Mouse (Mus musculus) ES-Bruce4 (cell line): ENCODE data around the gene Gm20518.

ENCODE experiments used
- CTCF ChIP-seq: IDR thresholded peaks from one replicate; pipeline ENCODE4 v1.8.1; 2011; ENCODE audit warnings: low read depth, low read length
- EP300 ChIP-seq: IDR thresholded peaks from 2 replicates; pipeline ENCODE4 v1.6.1; 2011; ENCODE audit warnings: low read depth, low read length; ENCODE audit not compliant: insufficient read depth
- POLR2A ChIP-seq: IDR thresholded peaks from one replicate; pipeline ENCODE4 v1.8.1; 2011; ENCODE audit warnings: low read length; ENCODE audit not compliant: insufficient read depth

- no peak for TF ChIP-seq CTCF
- TF ChIP-seq POLR2A: no peak
- TF ChIP-seq EP300: no peak
These were observed 87.0 kb downstream of the Gm20518 start for GRCm38 (mm10) chr16:17804449-17804912.
